Comparison of ENCODE assay signal across 9 mouse cellular contexts in genomic region chr2:151631406-151632158, GRCm38 (mm10). TPM values are rescaled to one million over a fixed set of nuclear protein-coding genes. Genes with fewer than 3 reads are reported as not detected.
DNase-seq lines count a peak whose midpoint lies in the region; ATAC-seq and TF ChIP-seq lines count a peak whose summit lies in the region.
"Had no signal": no experiment of that assay in that cellular context is flagged by ENCODE, and none has a peak within 500 bp of the region (broad histone marks: within the 10 kb centered on the region; RNA-seq: fewer than 3 reads in every experiment).

No protein-coding gene starts in this region.

- H3K9ac ChIP-seq in heart, embryonic 12.5 days = peak overlapping the region; percentile 73
- H3K9ac ChIP-seq in liver, embryonic 14.5 days (replicated peaks) = no peak overlapping the region

- no peak overlapping the region for H3K27ac ChIP-seq in heart, embryonic 12.5 days (ENCODE audit: poor library complexity, severe bottlenecking)
- H3K27ac ChIP-seq in liver, embryonic 14.5 days = no peak overlapping the region

- peaks cover 58% of the 10 kb centered on the region for H3K27me3 ChIP-seq in heart, embryonic 12.5 days (replicated peaks)
- H3K27me3 ChIP-seq in liver, embryonic 14.5 days (ENCODE audit: control insufficient read depth, insufficient read depth, low read length) = peaks cover 37% of the 10 kb centered on the region

- peak overlapping the region; percentile 100 for H3K4me2 ChIP-seq in heart, embryonic 12.5 days
- H3K4me2 ChIP-seq in liver, embryonic 14.5 days (ENCODE audit: low read depth) = peak overlapping the region; percentile 47

- no peak for DNase-seq in heart, adult 18-20 months
- no peak for DNase-seq in liver, embryonic 14.5 days (ENCODE audit: low read depth in 3 of 3, low spot score in 3 of 3)
- no peak for DNase-seq in right cerebral cortex, postnatal 14 days
- no peak for DNase-seq in thymus, adult 18-20 months
- DNase-seq in Muller cell, postnatal 12 days (ENCODE audit: inconsistent ontology term) = no peak

- no peak for ATAC-seq in heart, embryonic 12.5 days (ENCODE audit: insufficient number of reproducible peaks, low FRiP score)
- ATAC-seq in activated CD4-positive, CD25-positive, alpha-beta regulatory T cell, adult 4 months = peak; percentile 32
- peak; percentile 10; the same call in 1 of the 2 replicates for ATAC-seq in granulocyte monocyte progenitor cell, adult 5-6 weeks (replicated peaks; ENCODE audit: poor library complexity, severe bottlenecking)
- no peak for ATAC-seq in liver, embryonic 14.5 days (ENCODE audit: insufficient read depth)

- WGBS in heart, embryonic 12.5 days = 3% methylated on average over 22 of the region's 22 CpGs
- 2% methylated on average over 22 of the region's 22 CpGs for WGBS in liver, embryonic 14.5 days (ENCODE audit: insufficient replicate concordance)

- H3K9me3 ChIP-seq in heart, embryonic 12.5 days (replicated peaks) = no peaks in the 10 kb centered on the region
- no peaks in the 10 kb centered on the region for H3K9me3 ChIP-seq in liver, embryonic 14.5 days (ENCODE audit: control insufficient read depth, low read length)
- H3K9me3 ChIP-seq: G1E had no signal

- no peak for TF ChIP-seq CTCF in liver, embryonic 14.5 days (IDR thresholded peaks at IDR 0.05; ENCODE audit: low read depth)

- peak overlapping the region; percentile 83 for H3K4me3 ChIP-seq in heart, embryonic 12.5 days
- peak overlapping the region in 1 of 2 experiments; percentile 8; a peak in 2 of 4 replicates for H3K4me3 ChIP-seq in liver, embryonic 14.5 days (ENCODE audit: insufficient read depth in 1 of 2, low read depth in 2 of 2, low read length in 2 of 2)

- H3K36me3 ChIP-seq in heart, embryonic 12.5 days = no peaks in the 10 kb centered on the region
- no peaks in the 10 kb centered on the region for H3K36me3 ChIP-seq in liver, embryonic 14.5 days (replicated peaks; ENCODE audit: control insufficient read depth, insufficient read depth, low read depth)
- H3K36me3 ChIP-seq: G1E had no signal

- peaks cover 5% of the 10 kb centered on the region; the same call in 1 of the 2 replicates for H3K4me1 ChIP-seq in heart, embryonic 12.5 days (replicated peaks)
- H3K4me1 ChIP-seq in liver, embryonic 14.5 days (replicated peaks; ENCODE audit: control insufficient read depth in 2 of 2, insufficient read depth in 2 of 2, low read length in 1 of 2) = no peaks in the 10 kb centered on the region

- TF ChIP-seq EP300 in liver, embryonic 14.5 days (IDR thresholded peaks at IDR 0.05; ENCODE audit: low read depth) = no peak

RNA-seq across cellular contexts. Expression of gene Snph, which starts 0.8 kb away (rescaled TPM):
- polyA plus RNA-seq in heart, embryonic 12.5 days (2016; fragmentation: Nextera tagmentation; extraction: Ambion mirVana) = 0.22 and 0.38 TPM in 2 replicates
- 1 to 10 TPM; 4.7 to 4.9 TPM for total RNA-seq in heart, adult 18-20 months (2021)
- under 1 TPM in 1 of 2 experiments, not detected in 1; 0.15 TPM for polyA plus RNA-seq in activated CD4-positive, CD25-positive, alpha-beta regulatory T cell, adult 4 months (2017; shearing (Covaris generic))
- total RNA-seq in granulocyte monocyte progenitor cell, adult 5-6 weeks (2014; fragmentation: Nextera tagmentation) = not detected in 2 replicates
- not detected in 2 replicates for total RNA-seq in granulocyte monocyte progenitor cell, adult 5-6 weeks (2017)
- polyA plus RNA-seq in liver, embryonic 14.5 days (2012; rRNA removed) = 0.01 and 0.02 TPM in 2 replicates
- not detected in 2 replicates for polyA plus RNA-seq in liver, embryonic 14.5 days (2014; fragmentation: Nextera tagmentation; extraction: Ambion mirVana)
- polyA plus RNA-seq: G1E had no signal

RNA-seq across cellular contexts. Expression of gene Rad21l, which starts 36.8 kb away (rescaled TPM):
- not detected in 2 replicates for polyA plus RNA-seq in heart, embryonic 12.5 days (2016; fragmentation: Nextera tagmentation; extraction: Ambion mirVana)
- not detected for total RNA-seq in heart, adult 18-20 months (2021)
- not detected for polyA plus RNA-seq in activated CD4-positive, CD25-positive, alpha-beta regulatory T cell, adult 4 months (2017; shearing (Covaris generic))
- total RNA-seq in granulocyte monocyte progenitor cell, adult 5-6 weeks (2014; fragmentation: Nextera tagmentation) = not detected in 2 replicates
- not detected in 2 replicates for total RNA-seq in granulocyte monocyte progenitor cell, adult 5-6 weeks (2017)
- polyA plus RNA-seq in liver, embryonic 14.5 days (2012; rRNA removed) = not detected in 2 replicates
- polyA plus RNA-seq in liver, embryonic 14.5 days (2014; fragmentation: Nextera tagmentation; extraction: Ambion mirVana) = not detected in 2 replicates
- total RNA-seq: G1E had no signal
- polyA plus RNA-seq: G1E had no signal

RNA-seq across cellular contexts. Expression of gene Sdcbp2, which starts 59.2 kb away (rescaled TPM):
- polyA plus RNA-seq in heart, embryonic 12.5 days (2016; fragmentation: Nextera tagmentation; extraction: Ambion mirVana) = 1.0 and 1.6 TPM in 2 replicates
- total RNA-seq in heart, adult 18-20 months (2021) = 1 to 10 TPM; 2.8 to 2.9 TPM
- 10 to 100 TPM; 79.8 to 85.3 TPM for polyA plus RNA-seq in activated CD4-positive, CD25-positive, alpha-beta regulatory T cell, adult 4 months (2017; shearing (Covaris generic))
- not detected in 2 replicates for total RNA-seq in granulocyte monocyte progenitor cell, adult 5-6 weeks (2014; fragmentation: Nextera tagmentation)
- not detected in 2 replicates for total RNA-seq in granulocyte monocyte progenitor cell, adult 5-6 weeks (2017)
- polyA plus RNA-seq in liver, embryonic 14.5 days (2012; rRNA removed) = 0.22 and 0.29 TPM in 2 replicates
- polyA plus RNA-seq in liver, embryonic 14.5 days (2014; fragmentation: Nextera tagmentation; extraction: Ambion mirVana) = 0.06 and 0.13 TPM in 2 replicates
- total RNA-seq: G1E had no signal

Comparison
In these comparisons a context has a peak if more than half of its experiments do, and no peak if none do; other contexts are left out.
1. ATAC-seq: peak in activated CD4-positive, CD25-positive, alpha-beta regulatory T cell, adult 4 months (single experiment) and granulocyte monocyte progenitor cell, adult 5-6 weeks (single experiment); none in heart, embryonic 12.5 days (single experiment) and liver, embryonic 14.5 days (single experiment).
2. RNA of gene Sdcbp2, which starts 59.2 kb away (polyA plus RNA-seq): 79.8 to 85.3 TPM in activated CD4-positive, CD25-positive, alpha-beta regulatory T cell, adult 4 months; 1.0 to 1.6 TPM in heart, embryonic 12.5 days and 0.06 to 0.29 TPM in liver, embryonic 14.5 days; every median in the first group is over 10 times any median in the second.